Mouse (Mus musculus) kidney, postnatal 25 days (tissue): ENCODE measurements at regions not wholly inside any gene's neighbourhood (a gene's known extent, or its start where the extent isn't known, plus 50 kb on each side); places are given as distances from the start of the nearest gene placed in this dataset.
"Not testable (repeated sequence)": the region's sequence is repeated elsewhere in the genome, so short reads cannot be mapped to it uniquely, and the experiment has no call there.

ENCODE experiments used
- DNase-seq, 2 experiments: peaks; one replicate each; pipeline ENCODE4 v3.0.0; 2021; ENCODE audit warnings: mixed read lengths in 2 of 2

- no peak for DNase-seq
These were observed 52.0 kb upstream of the Trpm1 start for GRCm38 (mm10) chr7:64101679-64102078.

- no peak for DNase-seq
These were observed 54.0 kb upstream of the Trpm1 start for GRCm38 (mm10) chr7:64099606-64100005.

- DNase-seq, result no peak
These were observed 63.6 kb upstream of the Trpm1 start for GRCm38 (mm10) chr7:64090067-64090466.

- DNase-seq, result no peak
These were observed 64.6 kb upstream of the Trpm1 start for GRCm38 (mm10) chr7:64089034-64089433.

GRCm38 (mm10) chr7:64083978-64084377 is 69.7 kb upstream of the Trpm1 start:
- DNase-seq, result not testable (repeated sequence)

GRCm38 (mm10) chr7:64082651-64083050 is 71.0 kb upstream of the Trpm1 start:
- no peak for DNase-seq

GRCm38 (mm10) chr7:64082201-64082600 is 71.4 kb upstream of the Trpm1 start:
- DNase-seq, result no peak

- DNase-seq, result no peak
These were observed 72.0 kb upstream of the Trpm1 start for GRCm38 (mm10) chr7:64081618-64082017.

GRCm38 (mm10) chr7:64081019-64081418 is 72.6 kb upstream of the Trpm1 start:
- no peak for DNase-seq

GRCm38 (mm10) chr7:64079301-64079700 is 74.3 kb upstream of the Trpm1 start:
- no peak for DNase-seq

- DNase-seq, result no peak
These were observed 75.0 kb upstream of the Trpm1 start for GRCm38 (mm10) chr7:64078646-64079045.

- DNase-seq, result peak in 1 of 2 experiments; percentile 11
These were observed 76.1 kb upstream of the Trpm1 start for GRCm38 (mm10) chr7:64077526-64077925.

- no peak for DNase-seq
These were observed 76.8 kb upstream of the Trpm1 start for GRCm38 (mm10) chr7:64076764-64077360.

- DNase-seq, result no peak
These were observed 77.8 kb upstream of the Trpm1 start for GRCm38 (mm10) chr7:64075696-64076313.

GRCm38 (mm10) chr7:64074661-64075234 is 78.9 kb upstream of the Trpm1 start:
- DNase-seq, result no peak

GRCm38 (mm10) chr7:64074186-64074585 is 79.4 kb upstream of the Trpm1 start:
- peak in 1 of 2 experiments; percentile 16 for DNase-seq

GRCm38 (mm10) chr7:64073781-64074180 is 79.9 kb upstream of the Trpm1 start:
- DNase-seq, result no peak

GRCm38 (mm10) chr7:64070930-64071329 is 82.7 kb upstream of the Trpm1 start:
- DNase-seq, result no peak

GRCm38 (mm10) chr7:64065529-64066247 is 87.9 kb upstream of the Trpm1 start:
- no peak for DNase-seq

GRCm38 (mm10) chr7:64064460-64065241 is 89.0 kb upstream of the Trpm1 start:
- DNase-seq, result peak; percentile 72 to 87

- no peak for DNase-seq
These were observed 92.5 kb upstream of the Trpm1 start for GRCm38 (mm10) chr7:64061170-64061569.

GRCm38 (mm10) chr7:64060582-64060981 is 93.1 kb upstream of the Trpm1 start:
- DNase-seq, result no peak

- no peak for DNase-seq
These were observed 93.6 kb upstream of the Trpm1 start for GRCm38 (mm10) chr7:64060051-64060450.
